8 mouse cellular contexts compared by ENCODE assay signal in the genomic region with DNA sequence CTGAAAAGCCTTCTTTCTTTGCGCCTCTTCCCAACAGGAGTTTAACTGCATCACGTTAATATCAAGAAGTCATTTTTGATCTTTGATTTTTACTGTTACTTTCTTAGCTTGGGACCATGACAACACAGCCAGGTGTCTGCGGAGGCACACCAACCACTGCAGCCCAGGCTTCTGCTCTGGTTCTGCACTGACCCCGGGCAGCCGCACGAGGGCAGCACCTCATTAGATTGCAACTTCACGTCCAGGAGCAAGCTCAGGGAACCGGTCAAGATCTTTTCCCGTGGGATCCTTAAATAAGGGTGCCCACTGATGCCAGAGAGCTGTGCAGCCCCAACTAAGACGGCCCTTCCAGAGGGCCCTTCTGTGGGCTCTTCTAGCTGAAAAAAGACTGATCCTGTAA.
DNase-seq lines count a peak whose midpoint lies in the region; ATAC-seq and TF ChIP-seq lines count a peak whose summit lies in the region.

No protein-coding gene starts in this region.

- H3K9me3 ChIP-seq in embryonic facial prominence, embryonic 10.5 days: no peaks in the 10 kb centered on the region
- no peaks in the 10 kb centered on the region for H3K9me3 ChIP-seq in lung, postnatal 0 days (ENCODE audit: low read length)

- ATAC-seq in lung, postnatal 0 days: no peak
- ATAC-seq in erythroblast, adult 5-6 weeks (replicated peaks; ENCODE audit: low FRiP score, poor library complexity, severe bottlenecking): no peak

- no peak overlapping the region for H3K9ac ChIP-seq in lung, postnatal 0 days (replicated peaks; ENCODE audit: low read depth)

- peak; percentile 75 for DNase-seq in ES-CJ7 (ENCODE audit: low read depth, low spot score)
- DNase-seq in adrenal gland, postnatal 14 days: peak; percentile 83
- peak; percentile 69 for DNase-seq in embryonic facial prominence, embryonic 10.5 days (ENCODE audit: low spot score)
- DNase-seq in heart, adult 9 months (ENCODE audit: low spot score in 2 of 2): peak; percentile 20 to 32
- peak; percentile 59 to 85 for DNase-seq in layer of hippocampus, adult 18-20 months (ENCODE audit: low spot score in 2 of 2)
- peak; percentile 44 for DNase-seq in lung, postnatal 0 days (ENCODE audit: low spot score)
- DNase-seq in right cerebral cortex, postnatal 14 days: peak; percentile 85

- no peaks in the 10 kb centered on the region for H3K36me3 ChIP-seq in embryonic facial prominence, embryonic 10.5 days (replicated peaks)
- no peaks in the 10 kb centered on the region for H3K36me3 ChIP-seq in lung, postnatal 0 days (ENCODE audit: insufficient read depth, low read length)

- TF ChIP-seq CTCF in lung, postnatal 0 days (IDR thresholded peaks at IDR 0.05): peak; percentile 79

- H3K27ac ChIP-seq in embryonic facial prominence, embryonic 10.5 days (replicated peaks): no peak overlapping the region
- no peak overlapping the region for H3K27ac ChIP-seq in lung, postnatal 0 days (ENCODE audit: low read length)

- H3K4me2 ChIP-seq in lung, postnatal 0 days (replicated peaks; ENCODE audit: low read depth, low read length): no peak overlapping the region

- 11% methylated on average over 10 of the region's 10 CpGs for WGBS in embryonic facial prominence, embryonic 10.5 days
- WGBS in lung, postnatal 0 days: 11% methylated on average over 10 of the region's 10 CpGs

- no peak for TF ChIP-seq EP300 in lung, postnatal 0 days (IDR thresholded peaks at IDR 0.05)

- 0 out of 2 replicates have a peak, but pooled peaks cover 4% of the 10 kb centered on the region for H3K27me3 ChIP-seq in embryonic facial prominence, embryonic 10.5 days (replicated peaks; ENCODE audit: low read depth, poor library complexity, severe bottlenecking)
- no peaks in the 10 kb centered on the region for H3K27me3 ChIP-seq in lung, postnatal 0 days (replicated peaks; ENCODE audit: insufficient read depth, low read length)

- no peaks in the 10 kb centered on the region for H3K4me1 ChIP-seq in embryonic facial prominence, embryonic 10.5 days
- no peaks in the 10 kb centered on the region for H3K4me1 ChIP-seq in lung, postnatal 0 days (ENCODE audit: insufficient read depth, low read depth, low read length)

- H3K4me3 ChIP-seq in embryonic facial prominence, embryonic 10.5 days: no peak overlapping the region
- no peak overlapping the region for H3K4me3 ChIP-seq in lung, postnatal 0 days (ENCODE audit: low read depth, low read length)

Comparison
In these comparisons a context has a peak if more than half of its experiments do, and no peak if none do; other contexts are left out.
1. DNase-seq: peak in every context shown above with its lines; median percentile 85 in right cerebral cortex, postnatal 14 days; 83 in adrenal gland, postnatal 14 days; 75 in ES-CJ7; 72 in layer of hippocampus, adult 18-20 months; 69 in embryonic facial prominence, embryonic 10.5 days; 44 in lung, postnatal 0 days; 26 in heart, adult 9 months.